Mouse (Mus musculus) embryo, embryonic 10 days (tissue): ENCODE results near the gene Bcl2a1d.
"Not testable (repeated sequence)": the region's sequence is repeated elsewhere in the genome, so short reads cannot be mapped to it uniquely, and the experiment has no call there.

Source experiments
- DNase-seq: peaks from one replicate; pipeline ENCODE4 v3.0.0-alpha.2; 2015; ENCODE audit warnings: low spot score

Gene Bcl2a1d

DNA sequence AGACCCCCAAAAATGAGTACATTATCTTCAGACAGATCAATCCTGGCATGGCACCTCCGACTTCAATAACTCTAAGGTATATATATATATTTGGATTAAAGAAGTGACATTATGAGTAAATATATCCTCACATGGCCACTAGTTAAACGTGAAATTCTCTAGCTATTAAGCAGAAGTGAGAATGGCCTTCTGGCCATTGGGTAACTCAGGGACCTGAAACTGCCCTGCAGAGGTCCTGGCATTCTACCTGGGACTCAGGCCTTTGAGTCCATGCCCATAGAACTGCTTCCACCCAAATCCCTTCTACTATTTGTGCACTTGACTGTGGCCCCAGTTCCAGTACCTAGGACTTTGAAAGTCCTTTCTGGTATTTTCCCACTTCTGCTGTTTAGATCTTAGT lies 40.4 kb downstream of the Bcl2a1d start:
- not testable (repeated sequence) for DNase-seq

DNA sequence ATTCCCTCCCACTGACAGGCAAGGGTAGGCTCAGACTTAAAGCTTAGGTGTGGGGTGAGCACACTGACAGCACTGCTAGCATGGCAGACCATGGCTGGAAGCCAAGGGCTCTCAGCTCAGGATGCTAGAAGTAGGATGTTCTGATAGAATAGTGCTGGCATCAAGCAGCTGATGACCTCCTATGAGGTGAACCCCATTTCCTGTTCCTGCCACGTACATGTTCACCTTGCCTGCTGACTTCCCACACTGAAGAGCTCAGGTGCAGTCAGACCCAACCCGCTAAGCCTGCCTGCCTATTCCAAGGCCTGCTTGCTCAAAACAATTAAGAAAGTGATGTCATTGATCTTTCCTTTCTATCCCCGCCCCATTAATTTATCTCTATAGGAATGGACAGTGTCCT lies 42.3 kb downstream of the Bcl2a1d start:
- not testable (repeated sequence) for DNase-seq

DNA sequence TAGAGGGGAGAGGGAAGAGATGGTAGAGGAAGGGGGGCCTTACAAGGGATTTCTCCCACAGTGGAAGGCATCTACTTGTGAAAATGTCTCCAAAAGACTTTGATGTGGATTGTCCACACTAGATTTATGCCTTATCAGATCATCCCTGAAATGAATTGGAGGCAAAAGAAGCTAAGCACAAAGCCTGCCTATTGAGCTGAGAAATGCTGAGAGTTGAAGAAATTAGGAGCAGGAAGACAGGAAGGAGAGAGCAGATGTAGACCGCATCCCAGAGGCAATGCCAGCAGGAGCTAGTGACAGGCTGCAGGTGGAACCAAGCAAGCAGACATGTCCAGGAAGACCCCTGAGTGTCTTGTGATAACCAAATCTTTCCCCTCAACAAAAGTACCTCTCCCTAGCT lies 45.0 kb downstream of the Bcl2a1d start:
- DNase-seq, result not testable (repeated sequence)
